14 mouse cellular contexts compared by ENCODE assay signal in the genomic region with DNA sequence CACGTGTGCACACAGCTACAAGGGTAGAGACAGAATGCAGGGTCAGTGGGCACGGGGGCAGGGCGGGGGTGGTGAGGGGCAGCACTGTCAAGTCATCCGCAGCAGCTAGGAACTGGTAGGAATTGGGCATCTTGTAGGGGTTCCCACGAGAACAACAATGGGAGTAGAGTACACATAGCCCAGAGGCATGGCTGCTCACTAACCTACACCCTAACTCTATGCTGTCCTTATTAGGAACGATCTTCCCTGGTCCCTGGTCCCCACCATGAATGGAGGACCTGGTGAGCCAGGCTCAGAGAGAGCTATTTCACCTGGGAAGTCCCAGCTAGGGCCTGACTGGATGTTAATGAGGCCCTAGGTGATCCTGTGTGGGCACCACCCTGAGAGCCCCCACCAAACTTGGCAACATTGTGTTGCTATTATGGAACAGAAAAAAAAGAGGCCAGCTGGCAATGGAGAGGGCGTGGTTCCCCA. TPM values are rescaled to one million over a fixed set of nuclear protein-coding genes. Genes with fewer than 3 reads are reported as not detected.
DNase-seq lines count a peak whose midpoint lies in the region; ATAC-seq and TF ChIP-seq lines count a peak whose summit lies in the region.
"Had no signal": no experiment of that assay in that cellular context is flagged by ENCODE, and none has a peak within 500 bp of the region (broad histone marks: within the 10 kb centered on the region; RNA-seq: fewer than 3 reads in every experiment).

No protein-coding gene starts in this region.

- no peak overlapping the region for H3K4me3 ChIP-seq in embryonic facial prominence, embryonic 11.5 days (ENCODE audit: low read depth, low read length)
- H3K4me3 ChIP-seq in embryonic facial prominence, embryonic 10.5 days, result no peak overlapping the region
- H3K4me3 ChIP-seq in layer of hippocampus, adult 2 months, result no peak overlapping the region
- H3K4me3 ChIP-seq in hindbrain, embryonic 15.5 days, result no peak overlapping the region
- no peak overlapping the region for H3K4me3 ChIP-seq in neural tube, embryonic 14.5 days (ENCODE audit: low read depth, low read length)
- H3K4me3 ChIP-seq: erythroblast, embryonic 14.5 days had no signal

- H3K27ac ChIP-seq in embryonic facial prominence, embryonic 11.5 days (replicated peaks; ENCODE audit: low read depth, low read length), result no peak overlapping the region
- no peak overlapping the region for H3K27ac ChIP-seq in embryonic facial prominence, embryonic 10.5 days (replicated peaks)
- peak overlapping the region; percentile 65 for H3K27ac ChIP-seq in layer of hippocampus, adult 2 months
- H3K27ac ChIP-seq in hindbrain, embryonic 15.5 days (replicated peaks), result no peak overlapping the region; the same call in 1 of the 2 replicates
- H3K27ac ChIP-seq in neural tube, embryonic 14.5 days (ENCODE audit: low read depth, low read length), result no peak overlapping the region

- 82% methylated on average over 7 of the region's 7 CpGs for WGBS in embryonic facial prominence, embryonic 11.5 days
- 82% methylated on average over 7 of the region's 7 CpGs for WGBS in embryonic facial prominence, embryonic 10.5 days
- WGBS in hindbrain, embryonic 15.5 days, result 58% methylated on average over 7 of the region's 7 CpGs
- 66% methylated on average over 7 of the region's 7 CpGs for WGBS in neural tube, embryonic 14.5 days

- no peaks in the 10 kb centered on the region for H3K27me3 ChIP-seq in embryonic facial prominence, embryonic 11.5 days (ENCODE audit: control insufficient read depth, insufficient read depth, low read length)
- H3K27me3 ChIP-seq in embryonic facial prominence, embryonic 10.5 days (replicated peaks; ENCODE audit: low read depth, poor library complexity, severe bottlenecking), result no peaks in the 10 kb centered on the region
- no peaks in the 10 kb centered on the region for H3K27me3 ChIP-seq in hindbrain, embryonic 15.5 days
- H3K27me3 ChIP-seq in neural tube, embryonic 14.5 days (ENCODE audit: control insufficient read depth, insufficient read depth, low read length), result no peaks in the 10 kb centered on the region

- H3K4me2 ChIP-seq in embryonic facial prominence, embryonic 11.5 days (ENCODE audit: low read depth, low read length), result no peak overlapping the region
- no peak overlapping the region for H3K4me2 ChIP-seq in hindbrain, embryonic 15.5 days
- no peak overlapping the region for H3K4me2 ChIP-seq in neural tube, embryonic 14.5 days (ENCODE audit: low read depth, low read length)

- DNase-seq in embryonic facial prominence, embryonic 11.5 days (ENCODE audit: low spot score), result no peak
- DNase-seq in embryonic facial prominence, embryonic 10.5 days (ENCODE audit: low spot score), result no peak
- no peak for DNase-seq in layer of hippocampus, adult 2 months (ENCODE audit: low spot score in 2 of 2)
- no peak for DNase-seq in layer of hippocampus, adult 8-10 months (ENCODE audit: low spot score in 2 of 2)
- no peak for DNase-seq in thymus, postnatal 0 days (ENCODE audit: low spot score)
- no peak for DNase-seq in spleen, postnatal 4 days (ENCODE audit: low spot score in 2 of 2)
- DNase-seq: liver; lung, postnatal 14 days had no signal

- no peak overlapping the region for H3K9ac ChIP-seq in embryonic facial prominence, embryonic 11.5 days (replicated peaks; ENCODE audit: low read length)
- no peak overlapping the region for H3K9ac ChIP-seq in hindbrain, embryonic 15.5 days
- no peak overlapping the region for H3K9ac ChIP-seq in neural tube, embryonic 14.5 days (replicated peaks; ENCODE audit: low read depth, low read length)

- H3K36me3 ChIP-seq in embryonic facial prominence, embryonic 11.5 days (replicated peaks; ENCODE audit: control insufficient read depth, insufficient read depth, low read depth, low read length), result no peaks in the 10 kb centered on the region
- peaks cover 23% of the 10 kb centered on the region for H3K36me3 ChIP-seq in embryonic facial prominence, embryonic 10.5 days (replicated peaks)
- no peaks in the 10 kb centered on the region for H3K36me3 ChIP-seq in hindbrain, embryonic 15.5 days
- no peaks in the 10 kb centered on the region for H3K36me3 ChIP-seq in neural tube, embryonic 14.5 days (ENCODE audit: control insufficient read depth, insufficient read depth, low read length)

- 0 out of 2 replicates have a peak, but pooled peaks have one; percentile 7 for ATAC-seq in embryonic facial prominence, embryonic 11.5 days (replicated peaks; ENCODE audit: insufficient number of reproducible peaks, low FRiP score, low TSS enrichment, low read depth)
- ATAC-seq in hindbrain, embryonic 15.5 days (ENCODE audit: low FRiP score, low read depth), result peak; percentile 5; the same call in 1 of the 2 replicates
- peak; percentile 31; the same call in 1 of the 2 replicates for ATAC-seq in neural tube, embryonic 14.5 days (ENCODE audit: low read depth)
- ATAC-seq: activated CD4-positive, CD25-positive, alpha-beta regulatory T cell, adult 4 months; inflammation-experienced regulatory T-cells, adult 6 months had no signal

- TF ChIP-seq CTCF in layer of hippocampus, adult 2 months (conservative IDR thresholded peaks at IDR 0.05), result no peak

- H3K4me1 ChIP-seq in embryonic facial prominence, embryonic 11.5 days (ENCODE audit: control insufficient read depth, insufficient read depth, low read length), result no peaks in the 10 kb centered on the region
- H3K4me1 ChIP-seq in embryonic facial prominence, embryonic 10.5 days, result peaks cover 23% of the 10 kb centered on the region
- peaks cover 22% of the 10 kb centered on the region for H3K4me1 ChIP-seq in hindbrain, embryonic 15.5 days (replicated peaks)
- H3K4me1 ChIP-seq in neural tube, embryonic 14.5 days (ENCODE audit: control insufficient read depth, insufficient read depth, low read length), result peaks cover 18% of the 10 kb centered on the region

- H3K9me3 ChIP-seq in embryonic facial prominence, embryonic 11.5 days (replicated peaks; ENCODE audit: control insufficient read depth, low read length), result no peaks in the 10 kb centered on the region
- H3K9me3 ChIP-seq in embryonic facial prominence, embryonic 10.5 days, result no peaks in the 10 kb centered on the region
- H3K9me3 ChIP-seq in hindbrain, embryonic 15.5 days, result no peaks in the 10 kb centered on the region
- no peaks in the 10 kb centered on the region for H3K9me3 ChIP-seq in neural tube, embryonic 14.5 days (ENCODE audit: control insufficient read depth, low read length)

RNA-seq across cellular contexts. Expression of a gene that starts 21.2 kb away (rescaled TPM):
- 3.6 and 3.7 TPM in 2 replicates for polyA plus RNA-seq in embryonic facial prominence, embryonic 11.5 days (2014; fragmentation: Nextera tagmentation; extraction: Ambion mirVana)
- polyA plus RNA-seq in embryonic facial prominence, embryonic 10.5 days (2016; fragmentation: Nextera tagmentation; extraction: Ambion mirVana), result 20.7 and 22.9 TPM in 2 replicates
- total RNA-seq in layer of hippocampus, adult 2 months (2021), result 100 to 1,000 TPM; 116 to 118 TPM
- total RNA-seq in layer of hippocampus, adult 8-10 months (2022), result 100 to 1,000 TPM in 2 of 4 experiments, 10 to 100 TPM in 2; 97.7 to 120 (median 108) TPM
- 42.5 and 46.6 TPM in 2 replicates for polyA plus RNA-seq in hindbrain, embryonic 15.5 days (2015; fragmentation: Nextera tagmentation; extraction: Ambion mirVana)
- polyA plus RNA-seq in neural tube, embryonic 14.5 days (2014; fragmentation: Nextera tagmentation; extraction: Ambion mirVana), result 8.1 and 15.8 TPM in 2 replicates
- polyA plus RNA-seq in thymus, postnatal 0 days (2015; fragmentation: Nextera tagmentation; extraction: Ambion mirVana), result 11.7 and 15.6 TPM in 2 replicates

RNA-seq across cellular contexts. Expression of a gene that starts 24.1 kb away (rescaled TPM):
- 0.08 TPM in 1 of 2 replicates, not detected in the other for polyA plus RNA-seq in embryonic facial prominence, embryonic 11.5 days (2014; fragmentation: Nextera tagmentation; extraction: Ambion mirVana)
- 0.17 and 0.19 TPM in 2 replicates for polyA plus RNA-seq in embryonic facial prominence, embryonic 10.5 days (2016; fragmentation: Nextera tagmentation; extraction: Ambion mirVana)
- total RNA-seq in layer of hippocampus, adult 2 months (2021), result under 1 TPM; 0.38 to 0.71 TPM
- total RNA-seq in layer of hippocampus, adult 8-10 months (2022), result under 1 TPM; 0.39 to 0.86 (median 0.77) TPM
- polyA plus RNA-seq in hindbrain, embryonic 15.5 days (2015; fragmentation: Nextera tagmentation; extraction: Ambion mirVana), result 1.1 and 1.2 TPM in 2 replicates
- polyA plus RNA-seq in neural tube, embryonic 14.5 days (2014; fragmentation: Nextera tagmentation; extraction: Ambion mirVana), result 0.52 and 1.2 TPM in 2 replicates
- 0.24 and 0.42 TPM in 2 replicates for polyA plus RNA-seq in thymus, postnatal 0 days (2015; fragmentation: Nextera tagmentation; extraction: Ambion mirVana)
- total RNA-seq: gastrocnemius, postnatal 25 days had no signal
- polyA plus RNA-seq: activated CD4-positive, CD25-positive, alpha-beta regulatory T cell, adult 4 months; inflammation-experienced regulatory T-cells, adult 6 months had no signal

RNA-seq across cellular contexts. Expression of a gene that starts 33.5 kb away (rescaled TPM):
- polyA plus RNA-seq in embryonic facial prominence, embryonic 11.5 days (2014; fragmentation: Nextera tagmentation; extraction: Ambion mirVana), result 51.7 and 58.2 TPM in 2 replicates
- polyA plus RNA-seq in embryonic facial prominence, embryonic 10.5 days (2016; fragmentation: Nextera tagmentation; extraction: Ambion mirVana), result 72.6 and 73.9 TPM in 2 replicates
- 10 to 100 TPM; 17.2 to 20.7 TPM for total RNA-seq in layer of hippocampus, adult 2 months (2021)
- 10 to 100 TPM; 17.1 to 25.2 (median 21.6) TPM for total RNA-seq in layer of hippocampus, adult 8-10 months (2022)
- 39.4 and 41.4 TPM in 2 replicates for polyA plus RNA-seq in hindbrain, embryonic 15.5 days (2015; fragmentation: Nextera tagmentation; extraction: Ambion mirVana)
- polyA plus RNA-seq in neural tube, embryonic 14.5 days (2014; fragmentation: Nextera tagmentation; extraction: Ambion mirVana), result 31.7 and 33.8 TPM in 2 replicates
- 86.5 and 92.5 TPM in 2 replicates for polyA plus RNA-seq in thymus, postnatal 0 days (2015; fragmentation: Nextera tagmentation; extraction: Ambion mirVana)

RNA-seq across cellular contexts. Expression of a gene that starts 33.6 kb away (rescaled TPM):
- polyA plus RNA-seq in embryonic facial prominence, embryonic 11.5 days (2014; fragmentation: Nextera tagmentation; extraction: Ambion mirVana), result 2.3 and 2.6 TPM in 2 replicates
- 1.9 TPM in 2 replicates for polyA plus RNA-seq in embryonic facial prominence, embryonic 10.5 days (2016; fragmentation: Nextera tagmentation; extraction: Ambion mirVana)
- 1 to 10 TPM; 6.0 to 6.9 TPM for total RNA-seq in layer of hippocampus, adult 2 months (2021)
- 1 to 10 TPM; 4.7 to 6.7 (median 5.9) TPM for total RNA-seq in layer of hippocampus, adult 8-10 months (2022)
- polyA plus RNA-seq in hindbrain, embryonic 15.5 days (2015; fragmentation: Nextera tagmentation; extraction: Ambion mirVana), result 4.5 and 4.8 TPM in 2 replicates
- 2.8 and 3.2 TPM in 2 replicates for polyA plus RNA-seq in neural tube, embryonic 14.5 days (2014; fragmentation: Nextera tagmentation; extraction: Ambion mirVana)
- polyA plus RNA-seq in thymus, postnatal 0 days (2015; fragmentation: Nextera tagmentation; extraction: Ambion mirVana), result 2.7 and 4.0 TPM in 2 replicates

RNA-seq across cellular contexts. Expression of a gene that starts 35.4 kb away (rescaled TPM):
- polyA plus RNA-seq in embryonic facial prominence, embryonic 11.5 days (2014; fragmentation: Nextera tagmentation; extraction: Ambion mirVana), result 0.22 and 0.31 TPM in 2 replicates
- polyA plus RNA-seq in embryonic facial prominence, embryonic 10.5 days (2016; fragmentation: Nextera tagmentation; extraction: Ambion mirVana), result 0.41 and 0.44 TPM in 2 replicates
- under 1 TPM; 0.81 to 0.95 TPM for total RNA-seq in layer of hippocampus, adult 2 months (2021)
- total RNA-seq in layer of hippocampus, adult 8-10 months (2022), result 1 to 10 TPM in 2 of 4 experiments, under 1 TPM in 2; 0.90 to 1.3 (median 1.0) TPM
- 0.19 and 0.47 TPM in 2 replicates for polyA plus RNA-seq in hindbrain, embryonic 15.5 days (2015; fragmentation: Nextera tagmentation; extraction: Ambion mirVana)
- 0.13 and 0.27 TPM in 2 replicates for polyA plus RNA-seq in neural tube, embryonic 14.5 days (2014; fragmentation: Nextera tagmentation; extraction: Ambion mirVana)
- 1.5 and 2.0 TPM in 2 replicates for polyA plus RNA-seq in thymus, postnatal 0 days (2015; fragmentation: Nextera tagmentation; extraction: Ambion mirVana)
